Mouse (Mus musculus): ENCODE results near the gene Ahdc1.

Ahdc1 gene

GRCm38 (mm10) chr4:133038521-133039115 is 27.6 kb downstream of the Ahdc1 start:
- in situ Hi-C loops (cut with MboI, MseI) = no loop called here

- in situ Hi-C loops (cut with MboI, MseI) = no loop called here
Observed at GRCm38 (mm10) chr4:133039116-133039819, 28.2 kb downstream of the Ahdc1 start.

GRCm38 (mm10) chr4:133039832-133040231 is 28.8 kb downstream of the Ahdc1 start:
- in situ Hi-C loops (cut with MboI, MseI) = no loop called here

- in situ Hi-C loops (cut with MboI, MseI) = no loop called here
Observed at GRCm38 (mm10) chr4:133040241-133040904, 29.3 kb downstream of the Ahdc1 start.

- in situ Hi-C loops (cut with MboI, MseI) = no loop called here
Observed at GRCm38 (mm10) chr4:133042244-133042643, 31.2 kb downstream of the Ahdc1 start.

- in situ Hi-C loops (cut with MboI, MseI) = no loop called here
Observed at GRCm38 (mm10) chr4:133042651-133043635, 31.9 kb downstream of the Ahdc1 start.

- in situ Hi-C loops (cut with MboI, MseI) = no loop called here
Observed at GRCm38 (mm10) chr4:133043798-133044646, 33.0 kb downstream of the Ahdc1 start.

- in situ Hi-C loops (cut with MboI, MseI) = no loop called here
Observed at GRCm38 (mm10) chr4:133044647-133045094, 33.6 kb downstream of the Ahdc1 start.

- in situ Hi-C loops (cut with MboI, MseI) = no loop called here
Observed at GRCm38 (mm10) chr4:133045771-133046474, 34.9 kb downstream of the Ahdc1 start.

GRCm38 (mm10) chr4:133046691-133047352 is 35.8 kb downstream of the Ahdc1 start:
- in situ Hi-C loops (cut with MboI, MseI) = no loop called here

- in situ Hi-C loops (cut with MboI, MseI) = no loop called here
Observed at GRCm38 (mm10) chr4:133047353-133048105, 36.5 kb downstream of the Ahdc1 start.

GRCm38 (mm10) chr4:133049071-133049920 is 38.2 kb downstream of the Ahdc1 start:
- in situ Hi-C loops (cut with MboI, MseI) = no loop called here

GRCm38 (mm10) chr4:133050196-133050836 is 39.3 kb downstream of the Ahdc1 start:
- in situ Hi-C loops (cut with MboI, MseI) = no loop called here

- in situ Hi-C loops (cut with MboI, MseI) = no loop called here
Observed at GRCm38 (mm10) chr4:133050837-133051549, 39.9 kb downstream of the Ahdc1 start.

GRCm38 (mm10) chr4:133051550-133051865 is 40.4 kb downstream of the Ahdc1 start:
- in situ Hi-C loops (cut with MboI, MseI) = no loop called here

GRCm38 (mm10) chr4:133052029-133052745 is 41.1 kb downstream of the Ahdc1 start:
- in situ Hi-C loops (cut with MboI, MseI) = no loop called here

All from regulatory T cell (primary cell).